Mouse (Mus musculus) liver, embryonic 14.5 days (tissue): ENCODE measurements around the gene Nudt4. TPM values are rescaled to one million over a fixed set of nuclear protein-coding genes. Genes with fewer than 3 reads are reported as not detected.
A peak's percentile ranks its signal among the peaks of the same experiment; 100 is the strongest.

Source experiments
- ATAC-seq: fragments of 200-750 bp; cut with Nextera tagmentation; 2 replicates; pipeline ENCODE4 v1.8.0; 2017; ENCODE audit warnings: moderate number of reproducible peaks, mild to moderate bottlenecking, moderate library complexity; ENCODE audit not compliant: insufficient read depth
- DNase-seq, 3 experiments: peaks; one replicate each; pipeline ENCODE4 v3.0.0-alpha.2; 2012 to 2013; ENCODE audit warnings: low read depth in 3 of 3, low spot score in 3 of 3
- H3K27ac ChIP-seq: fragments of 300-500 bp; sonication (generic); 2 replicates; pipeline ENCODE4 v1.5.1; 2014; ENCODE audit warnings: moderate library complexity, mild to moderate bottlenecking, control low read depth, inconsistent platforms
- H3K27me3 ChIP-seq: fragments of 300-500 bp; sonication (generic); 2 replicates; pipeline ENCODE4 v1.6.1; 2014; ENCODE audit warnings: mild to moderate bottlenecking, low read length, moderate library complexity; ENCODE audit not compliant: control insufficient read depth, insufficient read depth
- H3K36me3 ChIP-seq: fragments of 300-500 bp; sonication (generic); replicated peaks from 2 replicates; pipeline ENCODE4 v1.6.1; 2014; ENCODE audit warnings: low read depth; ENCODE audit not compliant: control insufficient read depth, insufficient read depth
- H3K4me1 ChIP-seq, 2 experiments: fragments of 200-500 bp in 1 of 2; fragments of 300-500 bp in 1 of 2; sonication (generic) in 1 of 2; replicated peaks; 2 replicates each; pipeline ENCODE4 v1.6.1; 2012 to 2014; ENCODE audit warnings: antibody characterized with exemption in 1 of 2, inconsistent platforms in 1 of 2, low read length in 1 of 2; ENCODE audit not compliant: control insufficient read depth in 2 of 2, insufficient read depth in 2 of 2
- H3K4me2 ChIP-seq: fragments of 300-500 bp; sonication (generic); 2 replicates; pipeline ENCODE4 v1.6.1; 2014; ENCODE audit warnings: low read depth, mild to moderate bottlenecking, control low read depth, moderate library complexity
- H3K4me3 ChIP-seq, 2 experiments: fragments of 200-500 bp in 1 of 2; fragments of 300-500 bp in 1 of 2; sonication (generic) in 1 of 2; 2 replicates each; pipeline ENCODE4 v1.5.1; 2012 to 2014; ENCODE audit warnings: low read depth in 2 of 2, low read length in 2 of 2, mild to moderate bottlenecking in 2 of 2, control low read depth in 1 of 2, inconsistent platforms in 1 of 2, moderate library complexity in 1 of 2; ENCODE audit not compliant: insufficient read depth in 1 of 2
- H3K9ac ChIP-seq: fragments of 300-500 bp; sonication (generic); replicated peaks from 2 replicates; pipeline ENCODE4 v1.6.1; 2014; ENCODE audit warnings: mild to moderate bottlenecking, control low read depth, moderate library complexity
- H3K9me3 ChIP-seq: fragments of 300-500 bp; sonication (generic); 2 replicates; pipeline ENCODE4 v1.6.1; 2016; ENCODE audit warnings: low read length, mixed read lengths; ENCODE audit not compliant: control insufficient read depth
- CTCF ChIP-seq: IDR thresholded peaks from 2 replicates; pipeline ENCODE4 v1.5.1; 2016; ENCODE audit warnings: antibody characterized with exemption, low read depth, control low read depth
- EP300 ChIP-seq: IDR thresholded peaks from 2 replicates; pipeline ENCODE4 v1.6.1; 2016; ENCODE audit warnings: antibody characterized with exemption, low read depth
- WGBS: fragments of 180-500 bp; shearing (Covaris S2); extraction: QIAGEN DNeasy Blood & Tissue Kit; methylation state at CpG from one replicate; pipeline ENCODE4 v1.1.7; 2014; ENCODE audit not compliant: insufficient replicate concordance; 5-methylcytosine and 5-hydroxymethylcytosine counted together
- polyA plus RNA-seq, 2 experiments: library from polyadenylated mRNA; depleted of rRNA in 1 of 2; stranded (reverse) in 1 of 2; unstranded in 1 of 2; fragments of >200 nt; fragmentation: Nextera tagmentation in 1 of 2; extraction: Ambion mirVana in 1 of 2; gene quantifications; 2 replicates each; pipeline versions ENCODE4 v1.2.1 to v1.2.3; 2012 to 2014

Nudt4 gene
- polyA plus RNA-seq, 2 experiments = 49.7 to 95.5 TPM

- H3K4me3 ChIP-seq = no peak overlapping the region
- H3K9ac ChIP-seq = no peak overlapping the region
- 74% methylated on average over 5 of the region's 5 CpGs for WGBS
- no peaks in the 10 kb centered on the region for H3K27me3 ChIP-seq
- H3K9me3 ChIP-seq = no peaks in the 10 kb centered on the region
- no peaks in the 10 kb centered on the region; the same call in 1 of the 2 replicates for H3K36me3 ChIP-seq
- DNase-seq = no peak
- H3K4me1 ChIP-seq = 0 out of 4 replicates have a peak, but pooled peaks cover 0 to 3% of the 10 kb centered on the region in 2 experiments
- TF ChIP-seq CTCF = no peak
- TF ChIP-seq EP300 = no peak
- no peak for ATAC-seq
- H3K4me2 ChIP-seq = no peak overlapping the region
- H3K27ac ChIP-seq = no peak overlapping the region
Observed at GRCm38 (mm10) chr10:95525871-95526270, 38.1 kb downstream of the Nudt4 start.

GRCm38 (mm10) chr10:95525037-95525675 lies 38.8 kb downstream of the Nudt4 start:
- H3K9me3 ChIP-seq = no peaks in the 10 kb centered on the region
- H3K4me1 ChIP-seq = 0 out of 4 replicates have a peak, but pooled peaks cover 0 to 2% of the 10 kb centered on the region in 2 experiments
- no peak overlapping the region for H3K4me3 ChIP-seq
- H3K27ac ChIP-seq = no peak overlapping the region
- TF ChIP-seq EP300 = no peak
- TF ChIP-seq CTCF = no peak
- no peak overlapping the region for H3K9ac ChIP-seq
- no peak for ATAC-seq
- DNase-seq = no peak
- WGBS = 69% methylated on average over 6 of the region's 6 CpGs
- H3K4me2 ChIP-seq = no peak overlapping the region
- no peaks in the 10 kb centered on the region; the same call in 1 of the 2 replicates for H3K36me3 ChIP-seq
- H3K27me3 ChIP-seq = no peaks in the 10 kb centered on the region

GRCm38 (mm10) chr10:95517656-95518055 lies 46.3 kb downstream of the Nudt4 start:
- H3K4me3 ChIP-seq = no peak overlapping the region
- no peak overlapping the region for H3K4me2 ChIP-seq
- 79% methylated on average over 6 of the region's 6 CpGs for WGBS
- no peaks in the 10 kb centered on the region for H3K9me3 ChIP-seq
- H3K4me1 ChIP-seq = peaks cover 11 to 22% of the 10 kb centered on the region in 2 experiments
- no peaks in the 10 kb centered on the region; the same call in 1 of the 2 replicates for H3K36me3 ChIP-seq
- DNase-seq = no peak
- no peak for TF ChIP-seq CTCF
- no peak for TF ChIP-seq EP300
- H3K9ac ChIP-seq = no peak overlapping the region
- H3K27ac ChIP-seq = no peak overlapping the region
- no peak for ATAC-seq
- H3K27me3 ChIP-seq = no peaks in the 10 kb centered on the region

GRCm38 (mm10) chr10:95515293-95515931 lies 48.5 kb downstream of the Nudt4 start:
- peaks cover 11 to 22% of the 10 kb centered on the region in 2 experiments for H3K4me1 ChIP-seq
- DNase-seq = peak in 1 of 3 experiments; percentile 32
- ATAC-seq = peak; percentile 61
- no peaks in the 10 kb centered on the region for H3K9me3 ChIP-seq
- peak overlapping the region; percentile 82 for H3K27ac ChIP-seq
- no peaks in the 10 kb centered on the region for H3K27me3 ChIP-seq
- H3K9ac ChIP-seq = peak overlapping the region; percentile 96
- WGBS = under 1% methylated on average over 71 of the region's 80 CpGs
- peak overlapping the region; percentile 79 to 99 for H3K4me3 ChIP-seq
- no peaks in the 10 kb centered on the region for H3K36me3 ChIP-seq
- H3K4me2 ChIP-seq = peak overlapping the region; percentile 94
- TF ChIP-seq CTCF (no peak), EP300 (no peak)

GRCm38 (mm10) chr10:95514656-95515292 lies 49.2 kb downstream of the Nudt4 start, which contains the start of gene Ube2n:
Gene Ube2n (plus strand): TSS chr10:95515145.
- Histone ChIP-seq H3K4me3 (peak within 1 kb of the TSS; percentile 79 to 99), H3K27me3 (no peaks in the 10 kb centered on the region), H3K36me3 (no peaks in the 10 kb centered on the region), H3K4me2 (peak within 1 kb of the TSS; percentile 94), H3K4me1 (peaks cover 11 to 18% of the 10 kb centered on the region in 2 experiments), H3K27ac (peak within 1 kb of the TSS; percentile 82), H3K9me3 (no peaks in the 10 kb centered on the region), H3K9ac (peak within 1 kb of the TSS; percentile 96)
- DNase-seq (peak; percentile 88 to 90 (median 89)), ATAC-seq (peak; percentile 92)
- TF ChIP-seq EP300 (no peak), CTCF (no peak)
- under 1% methylated on average over 73 of the region's 81 CpGs for WGBS
